ENCODE assay signal across 30 mouse cellular contexts in genomic region chr6:115015461-115015860, GRCm38 (mm10). TPM values are rescaled to one million over a fixed set of nuclear protein-coding genes. Genes with fewer than 3 reads are reported as not detected.
DNase-seq lines count a peak whose midpoint lies in the region; ATAC-seq and TF ChIP-seq lines count a peak whose summit lies in the region.
"Had no signal": no experiment of that assay in that cellular context is flagged by ENCODE, and none has a peak within 500 bp of the region (broad histone marks: within the 10 kb centered on the region; RNA-seq: fewer than 3 reads in every experiment).

No protein-coding gene starts in this region.

- no peak for TF ChIP-seq CTCF in lung, postnatal 0 days (IDR thresholded peaks at IDR 0.05)
- TF ChIP-seq CTCF in stomach, postnatal 0 days (IDR thresholded peaks at IDR 0.05; ENCODE audit: low read depth): no peak

- ATAC-seq in lung, postnatal 0 days: 0 out of 2 replicates have a peak, but pooled peaks have one; percentile 28
- peak; percentile 71 for ATAC-seq in megakaryocyte progenitor cell, adult 5-6 weeks (replicated peaks; ENCODE audit: poor library complexity)
- peak; percentile 86 for ATAC-seq in stomach, postnatal 0 days (ENCODE audit: low FRiP score, low TSS enrichment)
- no peak for ATAC-seq in forebrain, embryonic 11.5 days (replicated peaks; ENCODE audit: low FRiP score)
- ATAC-seq: activated CD4-positive, CD25-positive, alpha-beta regulatory T cell, adult 4 months; forebrain, postnatal 0 days; intestine, embryonic 16.5 days had no signal

- no peaks in the 10 kb centered on the region for H3K9me3 ChIP-seq in lung, postnatal 0 days (ENCODE audit: low read length)
- H3K9me3 ChIP-seq in stomach, postnatal 0 days (ENCODE audit: control insufficient read depth, low read length): no peaks in the 10 kb centered on the region
- no peaks in the 10 kb centered on the region for H3K9me3 ChIP-seq in forebrain, embryonic 11.5 days (ENCODE audit: control insufficient read depth, low read length)
- no peaks in the 10 kb centered on the region for H3K9me3 ChIP-seq in forebrain, embryonic 10.5 days
- H3K9me3 ChIP-seq: embryonic facial prominence, embryonic 12.5 days; forebrain, embryonic 12.5 days; hindbrain, embryonic 13.5 days; limb, embryonic 12.5 days; midbrain, embryonic 12.5 days; neural tube, embryonic 15.5 days had no signal

- H3K27ac ChIP-seq in lung, postnatal 0 days (ENCODE audit: low read length): no peak overlapping the region
- no peak overlapping the region for H3K27ac ChIP-seq in stomach, postnatal 0 days (replicated peaks)
- H3K27ac ChIP-seq in forebrain, embryonic 11.5 days (ENCODE audit: low read depth, low read length): no peak overlapping the region
- no peak overlapping the region for H3K27ac ChIP-seq in forebrain, embryonic 10.5 days
- H3K27ac ChIP-seq: embryonic facial prominence, embryonic 12.5 days; forebrain, embryonic 12.5 days; hindbrain, embryonic 13.5 days; limb, embryonic 12.5 days; midbrain, embryonic 12.5 days; neural tube, embryonic 15.5 days had no signal

- no peak overlapping the region for H3K4me3 ChIP-seq in lung, postnatal 0 days (ENCODE audit: low read depth, low read length)
- no peak overlapping the region for H3K4me3 ChIP-seq in stomach, postnatal 0 days (ENCODE audit: low read depth, low read length)
- no peak overlapping the region for H3K4me3 ChIP-seq in forebrain, embryonic 11.5 days (ENCODE audit: low read depth, low read length)
- H3K4me3 ChIP-seq in forebrain, embryonic 10.5 days: no peak overlapping the region
- H3K4me3 ChIP-seq: embryonic facial prominence, embryonic 12.5 days; forebrain, embryonic 12.5 days; hindbrain, embryonic 13.5 days; limb, embryonic 12.5 days; midbrain, embryonic 12.5 days; neural tube, embryonic 15.5 days had no signal

- peaks cover 15% of the 10 kb centered on the region; the same call in 1 of the 2 replicates for H3K36me3 ChIP-seq in lung, postnatal 0 days (ENCODE audit: insufficient read depth, low read length)
- H3K36me3 ChIP-seq in stomach, postnatal 0 days (ENCODE audit: control insufficient read depth, insufficient read depth, low read length): no peaks in the 10 kb centered on the region
- H3K36me3 ChIP-seq in forebrain, embryonic 11.5 days (ENCODE audit: control insufficient read depth, insufficient read depth, low read length): no peaks in the 10 kb centered on the region; the same call in 1 of the 2 replicates
- peaks cover 84% of the 10 kb centered on the region for H3K36me3 ChIP-seq in forebrain, embryonic 10.5 days (replicated peaks)

- peak; percentile 38 for DNase-seq in lung, postnatal 0 days (ENCODE audit: low spot score)
- no peak for DNase-seq in lung, postnatal 10 days
- peak; percentile 23 for DNase-seq in lung, postnatal 25 days (ENCODE audit: low spot score)
- peak; percentile 53 for DNase-seq in stomach, postnatal 0 days (ENCODE audit: low spot score)
- no peak for DNase-seq in cerebellum, adult 18-20 months
- no peak for DNase-seq in forebrain, embryonic 11.5 days (ENCODE audit: low spot score)
- DNase-seq in forebrain, embryonic 10.5 days (ENCODE audit: extremely low spot score, low spot score): no peak
- DNase-seq: adrenal gland, adult 2 months; B cell, adult 2 months; cerebellum, adult 8-10 months; cerebellum, postnatal 36 days; embryo, embryonic 11 days; forebrain, postnatal 0 days; heart, postnatal 4 days; kidney, adult 8-10 months; kidney, postnatal 10 days; layer of hippocampus, postnatal 36 days; spleen, adult 18-20 months; thymus, adult 2 months; thymus, postnatal 4 days had no signal

- no peak for TF ChIP-seq EP300 in lung, postnatal 0 days (IDR thresholded peaks at IDR 0.05)
- no peak for TF ChIP-seq EP300 in stomach, postnatal 0 days (optimal IDR thresholded peaks at IDR 0.05)

- H3K9ac ChIP-seq in lung, postnatal 0 days (replicated peaks; ENCODE audit: low read depth): no peak overlapping the region
- H3K9ac ChIP-seq in stomach, postnatal 0 days (ENCODE audit: low read length): no peak overlapping the region
- H3K9ac ChIP-seq in forebrain, embryonic 11.5 days (ENCODE audit: low read length): no peak overlapping the region
- H3K9ac ChIP-seq: embryonic facial prominence, embryonic 12.5 days; forebrain, embryonic 12.5 days; forebrain, postnatal 0 days; hindbrain, embryonic 13.5 days; limb, embryonic 12.5 days; midbrain, embryonic 12.5 days; neural tube, embryonic 15.5 days had no signal

- H3K4me2 ChIP-seq in lung, postnatal 0 days (replicated peaks; ENCODE audit: low read depth, low read length): no peak overlapping the region
- no peak overlapping the region for H3K4me2 ChIP-seq in stomach, postnatal 0 days (replicated peaks; ENCODE audit: low read depth)
- H3K4me2 ChIP-seq in forebrain, embryonic 11.5 days (ENCODE audit: low read depth, low read length, severe bottlenecking): no peak overlapping the region
- H3K4me2 ChIP-seq: embryonic facial prominence, embryonic 12.5 days; forebrain, embryonic 12.5 days; heart, embryonic 11.5 days; hindbrain, embryonic 13.5 days; limb, embryonic 12.5 days; midbrain, embryonic 12.5 days; neural tube, embryonic 15.5 days had no signal

- WGBS in lung, postnatal 0 days: 85% methylated on average over 13 of the region's 13 CpGs
- 82% methylated on average over 13 of the region's 13 CpGs for WGBS in stomach, postnatal 0 days
- 93% methylated on average over 13 of the region's 13 CpGs for WGBS in forebrain, embryonic 11.5 days
- 94% methylated on average over 13 of the region's 13 CpGs for WGBS in forebrain, embryonic 10.5 days

- no peaks in the 10 kb centered on the region for H3K27me3 ChIP-seq in lung, postnatal 0 days (replicated peaks; ENCODE audit: insufficient read depth, low read length)
- H3K27me3 ChIP-seq in stomach, postnatal 0 days (ENCODE audit: control insufficient read depth, insufficient read depth, low read length): no peaks in the 10 kb centered on the region
- H3K27me3 ChIP-seq in forebrain, embryonic 11.5 days (ENCODE audit: control insufficient read depth, insufficient read depth, low read length): no peaks in the 10 kb centered on the region
- H3K27me3 ChIP-seq in forebrain, embryonic 10.5 days (ENCODE audit: poor library complexity, severe bottlenecking): no peaks in the 10 kb centered on the region
- H3K27me3 ChIP-seq: embryonic facial prominence, embryonic 12.5 days; forebrain, embryonic 12.5 days; hindbrain, embryonic 13.5 days; limb, embryonic 12.5 days; midbrain, embryonic 12.5 days; neural tube, embryonic 15.5 days had no signal

- no peaks in the 10 kb centered on the region for H3K4me1 ChIP-seq in lung, postnatal 0 days (ENCODE audit: insufficient read depth, low read depth, low read length)
- no peaks in the 10 kb centered on the region for H3K4me1 ChIP-seq in stomach, postnatal 0 days (replicated peaks; ENCODE audit: control insufficient read depth, insufficient read depth)
- H3K4me1 ChIP-seq in forebrain, embryonic 11.5 days (replicated peaks; ENCODE audit: control insufficient read depth, insufficient read depth, low read length): no peaks in the 10 kb centered on the region
- H3K4me1 ChIP-seq in forebrain, embryonic 10.5 days: peaks cover 7% of the 10 kb centered on the region; the same call in 1 of the 2 replicates
- H3K4me1 ChIP-seq: forebrain, embryonic 12.5 days; hindbrain, embryonic 13.5 days; midbrain, embryonic 12.5 days; neural tube, embryonic 15.5 days had no signal

RNA-seq across cellular contexts. Expression of gene Tamm41, which starts 22.2 kb away (rescaled TPM):
- 27.7 and 28.0 TPM in 2 replicates for polyA plus RNA-seq in lung, postnatal 0 days (2015; fragmentation: Nextera tagmentation; extraction: Ambion mirVana)
- total RNA-seq in megakaryocyte progenitor cell, adult 5-6 weeks (2015): 54.3 and 55.0 TPM in 2 replicates
- 49.5 and 50.6 TPM in 2 replicates for total RNA-seq in megakaryocyte progenitor cell, adult 5-6 weeks (2017)
- 35.8 and 36.0 TPM in 2 replicates for polyA plus RNA-seq in stomach, postnatal 0 days (2015; fragmentation: Nextera tagmentation; extraction: Ambion mirVana)
- 79.0 and 84.6 TPM in 2 replicates for polyA plus RNA-seq in forebrain, embryonic 11.5 days (2014; fragmentation: Nextera tagmentation; extraction: Ambion mirVana)
- polyA plus RNA-seq in forebrain, embryonic 10.5 days (2016; fragmentation: Nextera tagmentation; extraction: Ambion mirVana): 103 and 104 TPM in 2 replicates

RNA-seq across cellular contexts. Expression of gene Vgll4, which starts 45.7 kb away (rescaled TPM):
- 104 and 108 TPM in 2 replicates for polyA plus RNA-seq in lung, postnatal 0 days (2015; fragmentation: Nextera tagmentation; extraction: Ambion mirVana)
- total RNA-seq in megakaryocyte progenitor cell, adult 5-6 weeks (2015): 11.8 and 14.0 TPM in 2 replicates
- 23.1 and 28.5 TPM in 2 replicates for total RNA-seq in megakaryocyte progenitor cell, adult 5-6 weeks (2017)
- polyA plus RNA-seq in stomach, postnatal 0 days (2015; fragmentation: Nextera tagmentation; extraction: Ambion mirVana): 38.5 and 42.1 TPM in 2 replicates
- 72.0 and 73.1 TPM in 2 replicates for polyA plus RNA-seq in forebrain, embryonic 11.5 days (2014; fragmentation: Nextera tagmentation; extraction: Ambion mirVana)
- 79.0 and 81.7 TPM in 2 replicates for polyA plus RNA-seq in forebrain, embryonic 10.5 days (2016; fragmentation: Nextera tagmentation; extraction: Ambion mirVana)

Comparison
In these comparisons a context has a peak if more than half of its experiments do, and no peak if none do; other contexts are left out.
1. DNase-seq: peak in lung, postnatal 0 days (single experiment), lung, postnatal 25 days (single experiment) and stomach, postnatal 0 days (single experiment); none in lung, postnatal 10 days (single experiment), cerebellum, adult 18-20 months (0 of 2), forebrain, embryonic 11.5 days (single experiment) and forebrain, embryonic 10.5 days (single experiment).